Mouse (Mus musculus) forebrain, embryonic 14.5 days (tissue): ENCODE results near the gene Amph. TPM values are rescaled to one million over a fixed set of nuclear protein-coding genes. Genes with fewer than 3 reads are reported as not detected.

Experiments used
- ATAC-seq: fragments of 200-750 bp; cut with Nextera tagmentation; 2 replicates; pipeline ENCODE4 v1.8.0; 2017; ENCODE audit warnings: mild to moderate bottlenecking, moderate library complexity
- DNase-seq: peaks from one replicate; pipeline ENCODE4 v3.0.0-alpha.2; 2015; ENCODE audit warnings: low spot score
- H3K27ac ChIP-seq: fragments of 300-500 bp; sonication (generic); 2 replicates; pipeline ENCODE4 v1.5.1; 2014; ENCODE audit warnings: low read depth, mild to moderate bottlenecking, control low read depth, low read length, moderate library complexity
- H3K27me3 ChIP-seq: fragments of 300-500 bp; sonication (generic); replicated peaks from 2 replicates; pipeline ENCODE4 v1.6.1; 2014; ENCODE audit warnings: low read length, control low read depth, mixed read lengths; ENCODE audit not compliant: control insufficient read depth, insufficient read depth
- H3K36me3 ChIP-seq: fragments of 300-500 bp; sonication (generic); 2 replicates; pipeline ENCODE4 v1.6.1; 2014; ENCODE audit warnings: low read length, control low read depth; ENCODE audit not compliant: control insufficient read depth, insufficient read depth
- H3K4me1 ChIP-seq: fragments of 300-500 bp; sonication (generic); 2 replicates; pipeline ENCODE4 v1.6.1; 2014; ENCODE audit warnings: antibody characterized with exemption, low read length, control low read depth; ENCODE audit not compliant: control insufficient read depth, insufficient read depth
- H3K4me2 ChIP-seq: fragments of 300-500 bp; sonication (generic); 2 replicates; pipeline ENCODE4 v1.6.1; 2014; ENCODE audit warnings: mild to moderate bottlenecking, control low read depth, low read length
- H3K4me3 ChIP-seq: fragments of 300-500 bp; sonication (generic); 2 replicates; pipeline ENCODE4 v1.5.1; 2014; ENCODE audit warnings: low read depth, low read length, control low read depth
- H3K9ac ChIP-seq: fragments of 300-500 bp; sonication (generic); 2 replicates; pipeline ENCODE4 v1.6.1; 2014; ENCODE audit warnings: mild to moderate bottlenecking, low read length, control low read depth, moderate library complexity
- H3K9me3 ChIP-seq: fragments of 300-500 bp; sonication (generic); replicated peaks from 2 replicates; pipeline ENCODE4 v1.6.1; 2016; ENCODE audit warnings: low read length, control low read depth, mixed read lengths; ENCODE audit not compliant: control insufficient read depth
- WGBS: fragments of 180-500 bp; shearing (Covaris S2); extraction: QIAGEN DNeasy Blood & Tissue Kit; methylation state at CpG from one replicate; pipeline ENCODE4 v1.1.7; 2014; 5-methylcytosine and 5-hydroxymethylcytosine counted together
- polyA plus RNA-seq: library from polyadenylated mRNA; unstranded; fragments of >200 nt; fragmentation: Nextera tagmentation; extraction: Ambion mirVana; gene quantifications from 2 replicates; pipeline ENCODE4 v1.2.1, GENCODE M21; 2014

Gene Amph
- polyA plus RNA-seq, 1 experiment from 2014 or later: 35.1 TPM

DNA sequence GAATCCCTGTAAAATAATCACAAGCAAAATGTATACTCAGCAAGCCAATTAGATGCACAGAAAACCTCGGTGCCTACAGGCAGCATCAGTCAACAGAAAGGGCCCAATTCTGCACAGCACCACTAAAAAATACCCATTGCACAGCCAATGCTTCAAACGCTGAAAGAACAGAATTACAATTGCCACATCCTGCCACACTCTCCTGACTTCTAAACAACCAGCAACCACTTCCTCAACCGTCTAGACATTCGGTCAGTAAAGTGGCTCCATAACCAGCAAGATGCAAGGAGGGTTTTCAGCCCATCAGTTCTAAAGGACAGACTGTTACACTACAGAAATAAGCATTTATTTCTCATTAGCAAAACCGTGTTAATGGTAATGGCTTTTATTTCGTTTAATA, 214.1 kb downstream of the Amph start:
- ATAC-seq (no peak), DNase-seq (no peak)
- H3K27ac ChIP-seq: no peak overlapping the region
- WGBS: 86% methylated on average over 6 of the region's 6 CpGs
- no peaks in the 10 kb centered on the region for H3K27me3 ChIP-seq
- H3K36me3 ChIP-seq: no peaks in the 10 kb centered on the region
- H3K4me2 ChIP-seq: no peak overlapping the region
- no peaks in the 10 kb centered on the region for H3K9me3 ChIP-seq
- H3K4me3 ChIP-seq: no peak overlapping the region
- no peak overlapping the region for H3K9ac ChIP-seq
- H3K4me1 ChIP-seq: no peaks in the 10 kb centered on the region

DNA sequence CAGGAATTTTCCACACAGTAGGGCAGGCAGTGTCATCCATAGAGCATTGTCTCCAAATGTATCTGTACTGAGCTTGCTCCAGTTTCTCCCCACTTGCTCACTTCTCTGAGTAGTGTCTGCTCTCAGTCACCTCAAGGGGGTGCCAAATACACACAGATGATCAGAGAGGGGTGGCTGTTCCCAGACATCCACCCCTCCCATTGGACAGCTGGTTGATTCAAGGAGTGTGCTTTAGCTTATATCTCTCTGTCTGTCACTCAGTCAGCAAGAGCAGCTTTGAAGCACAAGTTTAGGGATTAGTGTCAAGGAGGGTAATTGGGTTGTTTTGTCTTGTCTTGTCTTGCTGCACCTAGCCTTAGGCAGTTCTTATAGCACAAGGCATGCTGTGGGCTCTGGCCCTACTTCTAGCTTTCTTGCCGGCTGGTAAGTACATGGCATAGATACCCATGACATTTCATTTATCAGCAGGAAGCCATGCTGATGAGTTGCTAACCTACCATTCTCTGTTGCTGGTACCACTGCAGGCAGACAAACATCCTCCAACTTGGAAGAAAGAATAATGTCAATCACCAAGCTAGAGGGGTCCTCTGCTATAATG, 229.8 kb downstream of the Amph start:
- Histone ChIP-seq H3K36me3 (no peaks in the 10 kb centered on the region), H3K27ac (no peak overlapping the region), H3K4me2 (no peak overlapping the region), H3K9me3 (no peaks in the 10 kb centered on the region), H3K4me3 (no peak overlapping the region), H3K4me1 (no peaks in the 10 kb centered on the region), H3K27me3 (no peaks in the 10 kb centered on the region), H3K9ac (no peak overlapping the region)
- DNase-seq (peak; percentile 79), ATAC-seq (peak; percentile 93)
- 85% methylated on average over 1 of the region's 1 CpGs for WGBS

DNA sequence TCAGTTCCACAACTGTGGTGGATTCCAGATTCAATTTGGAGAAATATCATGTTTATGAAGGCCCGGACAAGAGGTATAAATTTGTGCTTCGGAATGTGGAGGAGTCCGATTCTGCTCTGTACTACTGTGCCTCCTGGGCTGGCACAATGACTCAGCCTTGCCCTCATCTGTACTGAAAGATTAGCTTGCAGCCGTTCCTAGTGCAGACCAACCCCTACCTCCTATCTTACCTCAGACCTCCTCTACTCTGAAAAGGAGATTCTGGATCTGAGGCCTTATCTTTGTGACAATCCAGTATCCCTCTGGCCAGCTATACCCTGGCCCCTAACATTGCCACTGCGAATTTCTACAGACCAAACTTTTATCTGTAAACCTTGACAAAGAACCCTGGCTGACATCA, 230.3 kb downstream of the Amph start:
- no peak overlapping the region for H3K9ac ChIP-seq

DNA sequence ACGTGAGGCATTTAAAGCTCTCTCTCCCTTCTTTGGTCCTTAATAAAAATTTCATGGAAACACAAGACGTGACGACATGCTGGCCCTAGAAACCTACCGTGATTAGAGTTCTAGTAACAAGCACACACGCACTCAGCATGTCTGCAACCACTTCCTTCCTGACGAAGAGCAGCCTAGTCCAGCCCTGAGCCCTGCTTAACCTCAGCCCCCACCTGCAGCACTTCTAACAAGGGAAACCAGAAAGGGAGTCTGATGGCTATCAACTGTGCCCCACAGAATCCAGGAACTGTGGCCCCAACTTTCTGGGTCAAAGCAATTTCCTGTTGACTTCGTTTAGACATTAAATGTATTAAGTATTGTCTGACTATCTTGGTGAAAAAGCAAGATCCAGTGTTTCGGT, 234.3 kb downstream of the Amph start:
- H3K4me2 ChIP-seq: no peak overlapping the region
- H3K4me3 ChIP-seq: no peak overlapping the region

More for the DNA sequence above, 230.3 kb downstream of the Amph start:
- ATAC-seq: no peak
- Histone ChIP-seq H3K36me3 (no peaks in the 10 kb centered on the region), H3K27ac (no peak overlapping the region), H3K9me3 (no peaks in the 10 kb centered on the region), H3K27me3 (no peaks in the 10 kb centered on the region), H3K4me2 (no peak overlapping the region), H3K4me1 (no peaks in the 10 kb centered on the region), H3K4me3 (no peak overlapping the region)
- 93% methylated on average over 5 of the region's 5 CpGs for WGBS
- DNase-seq: no peak

DNA sequence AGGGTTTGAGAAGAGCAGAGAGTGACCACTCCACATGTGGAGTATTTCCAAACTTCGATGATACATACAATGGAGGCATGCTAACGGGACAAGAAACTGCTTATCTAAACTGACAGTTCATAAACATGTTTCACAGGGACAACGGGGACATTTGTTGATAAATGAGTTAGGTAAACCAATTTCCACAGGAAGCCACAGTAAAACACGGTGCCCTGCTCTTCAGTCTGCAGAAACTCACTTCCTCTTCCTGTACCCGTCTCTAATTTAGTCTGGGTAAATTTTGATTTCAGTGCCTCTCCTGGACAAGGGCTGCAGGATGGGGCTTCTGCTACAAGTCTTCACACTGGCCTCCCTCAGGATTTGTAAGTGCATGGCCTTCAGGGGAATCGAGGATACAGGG, 242.0 kb downstream of the Amph start:
- ATAC-seq (no peak), DNase-seq (no peak)
- no peak overlapping the region for H3K27ac ChIP-seq
- WGBS: 91% methylated on average over 6 of the region's 6 CpGs
- no peak overlapping the region for H3K4me3 ChIP-seq
- no peak overlapping the region for H3K4me2 ChIP-seq
- H3K36me3 ChIP-seq: no peaks in the 10 kb centered on the region
- H3K9ac ChIP-seq: no peak overlapping the region
- no peaks in the 10 kb centered on the region for H3K27me3 ChIP-seq
- H3K9me3 ChIP-seq: no peaks in the 10 kb centered on the region
- H3K4me1 ChIP-seq: no peaks in the 10 kb centered on the region

More for the DNA sequence above, 234.3 kb downstream of the Amph start:
- ATAC-seq: no peak
- 80% methylated on average over 8 of the region's 8 CpGs for WGBS
- Histone ChIP-seq H3K9me3 (no peaks in the 10 kb centered on the region), H3K36me3 (no peaks in the 10 kb centered on the region), H3K27me3 (no peaks in the 10 kb centered on the region), H3K9ac (no peak overlapping the region), H3K4me1 (no peaks in the 10 kb centered on the region), H3K27ac (no peak overlapping the region)
- no peak for DNase-seq

DNA sequence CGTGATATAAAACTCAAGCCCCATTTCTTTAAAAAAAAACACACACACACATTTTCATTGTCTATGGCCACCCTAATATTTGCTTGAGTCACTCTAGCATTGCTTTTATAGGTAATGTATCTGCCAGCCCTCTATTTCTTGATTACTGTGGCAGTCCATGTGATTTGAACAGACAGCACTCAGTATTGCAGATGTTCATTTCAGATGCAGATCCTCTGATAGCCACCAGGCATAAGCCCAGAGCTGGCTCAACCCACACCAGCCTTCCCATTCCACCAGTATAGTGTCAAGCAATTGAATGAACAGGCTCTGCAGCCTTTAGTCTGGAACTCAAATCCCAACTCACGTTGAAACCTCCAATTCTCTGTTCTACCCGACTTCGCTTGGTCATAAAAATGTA, 246.8 kb downstream of the Amph start:
- H3K4me2 ChIP-seq: no peak overlapping the region
- no peaks in the 10 kb centered on the region for H3K9me3 ChIP-seq
- no peak overlapping the region for H3K4me3 ChIP-seq
- WGBS: 89% methylated on average over 4 of the region's 4 CpGs
- no peaks in the 10 kb centered on the region for H3K27me3 ChIP-seq
- H3K27ac ChIP-seq: no peak overlapping the region
- no peaks in the 10 kb centered on the region for H3K4me1 ChIP-seq
- no peak overlapping the region for H3K9ac ChIP-seq
- no peak for DNase-seq
- H3K36me3 ChIP-seq: no peaks in the 10 kb centered on the region
- no peak for ATAC-seq

DNA sequence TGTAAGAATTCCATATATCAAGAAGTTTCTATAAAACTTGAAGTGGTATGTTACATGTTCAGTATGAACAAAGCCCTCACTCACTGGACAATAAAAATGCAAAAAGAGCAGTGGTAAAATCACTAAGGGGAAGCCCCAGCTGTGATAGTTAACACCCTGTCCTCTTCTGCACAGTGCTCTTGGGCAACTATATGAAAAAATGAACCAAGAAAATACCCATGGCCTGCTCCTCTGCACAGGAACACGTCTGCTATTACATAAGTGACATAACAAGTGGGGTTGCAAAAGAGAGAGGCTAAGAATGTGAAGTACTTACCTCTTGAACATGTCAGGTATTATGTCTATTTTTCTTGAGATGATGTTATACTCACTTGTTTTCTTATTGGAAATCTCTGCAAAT, 247.5 kb downstream of the Amph start:
- H3K9me3 ChIP-seq: no peaks in the 10 kb centered on the region
- no peak overlapping the region for H3K27ac ChIP-seq
- WGBS: 72% methylated on average over 1 of the region's 1 CpGs
- no peaks in the 10 kb centered on the region for H3K27me3 ChIP-seq
- no peak for DNase-seq
- no peak for ATAC-seq
- H3K4me3 ChIP-seq: no peak overlapping the region
- H3K4me2 ChIP-seq: no peak overlapping the region
- no peaks in the 10 kb centered on the region for H3K4me1 ChIP-seq
- no peaks in the 10 kb centered on the region for H3K36me3 ChIP-seq
- H3K9ac ChIP-seq: no peak overlapping the region

Other genes starting within 250 kb of the Amph start
- gene Vps41, start 230.9 kb upstream of the Amph start, polyA plus RNA-seq: 128 and 146 TPM in 2 replicates